Mouse (Mus musculus): ENCODE results near the gene Krr1. TPM values are rescaled to one million over a fixed set of nuclear protein-coding genes. Genes with fewer than 3 reads are reported as not detected.

Krr1 gene
- total RNA-seq (2023), result 50.1 TPM

DNA sequence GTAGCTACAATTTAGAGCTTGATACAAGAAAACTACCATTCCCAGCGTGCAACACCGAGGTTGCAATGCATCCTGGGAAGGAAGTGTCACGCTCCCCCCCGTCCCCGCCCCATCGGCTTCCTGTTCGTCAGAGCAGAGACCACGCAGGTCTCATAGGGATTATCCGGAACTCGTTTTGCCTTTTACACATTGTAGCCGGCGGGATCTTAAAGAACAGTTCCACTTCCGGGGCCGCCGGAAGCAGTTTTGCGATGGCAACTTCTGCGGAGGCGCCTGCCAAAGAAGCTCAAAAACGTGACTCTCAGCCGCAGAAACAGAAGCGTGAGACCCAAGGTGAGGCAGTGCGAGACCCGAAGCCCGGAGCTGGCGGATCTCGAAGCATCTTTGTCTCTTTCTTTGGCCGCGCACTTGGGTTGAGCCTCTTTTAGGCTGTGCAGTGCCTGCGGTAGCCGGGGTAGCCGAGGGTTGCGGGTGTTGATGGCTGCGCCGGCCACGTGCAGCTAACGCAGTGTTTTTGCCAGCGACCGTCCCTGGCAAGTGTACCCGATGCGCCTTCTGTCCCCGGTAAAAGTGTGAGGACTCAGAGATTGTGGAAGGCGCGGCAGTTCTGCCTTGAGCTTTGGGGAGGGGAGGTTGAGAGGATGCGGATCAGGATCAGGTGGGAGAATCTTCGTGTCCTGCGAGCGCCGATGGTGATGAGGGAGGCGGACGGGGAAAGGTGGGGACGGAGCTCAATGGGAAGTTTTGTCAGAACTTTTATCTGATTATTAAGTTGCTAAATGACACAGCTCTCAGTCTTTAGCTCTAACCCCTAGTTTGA, at the start of gene Krr1:
TSS of gene Krr1 (plus strand) at position 123 of the 820 bp plus-strand sequence.

DNA sequence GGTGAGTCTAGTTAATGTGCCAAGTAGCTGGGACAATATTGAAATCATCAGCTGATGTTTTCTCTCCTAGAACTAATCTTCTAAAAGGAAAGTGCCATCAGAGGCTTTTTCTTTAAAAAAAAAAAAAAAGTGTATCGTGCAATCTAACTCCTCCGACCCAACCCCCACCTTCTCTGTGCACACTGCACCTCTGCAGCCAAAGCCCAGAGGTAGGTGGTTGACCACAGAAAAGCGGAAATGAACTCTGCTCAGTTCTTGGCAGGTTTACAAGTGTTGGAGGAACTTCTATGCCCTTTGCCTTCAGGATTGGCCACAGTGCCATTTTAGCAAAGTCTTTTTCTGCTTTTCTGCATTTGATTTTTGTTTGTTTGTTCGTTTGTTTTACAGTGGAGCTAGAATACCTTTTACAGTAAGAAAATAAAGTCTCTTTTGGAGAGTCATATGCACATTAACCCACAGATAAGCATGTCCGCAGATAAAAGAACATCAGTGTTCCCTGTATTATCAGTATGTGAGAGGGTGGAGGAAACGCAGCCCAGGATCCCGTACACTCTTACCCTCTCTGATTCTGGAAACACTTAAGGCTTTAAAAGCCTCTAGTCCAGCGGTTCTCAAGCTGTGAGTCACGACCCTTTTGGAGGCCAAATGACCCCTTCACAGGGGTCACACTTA, 30.2 kb downstream of the Krr1 start, which contains the start of gene Glipr1:
TSS of gene Glipr1 (minus strand) at position 88 of the 672 bp plus-strand sequence.

Other genes with a start within 250 kb of the Krr1 start
- gene Glipr1, start 30.0 kb downstream of the Krr1 start, total RNA-seq (2023), result 54.8 TPM
- gene Glipr1l1, start 87.5 kb downstream of the Krr1 start, total RNA-seq (2023), result not detected
- not detected for gene Glipr1l2, start 110.7 kb downstream of the Krr1 start, total RNA-seq (2023)
- gene Glipr1l3, start 187.7 kb downstream of the Krr1 start, total RNA-seq (2023), result not detected
- not detected for gene Caps2, start 191.0 kb downstream of the Krr1 start, total RNA-seq (2023)

All from CD4-positive naive resting alpha-beta T cell, adult 76 days (primary cell).